Mouse (Mus musculus) hindbrain, embryonic 14.5 days (tissue): ENCODE results near the gene Ywhae. TPM values are rescaled to one million over a fixed set of nuclear protein-coding genes. Genes with fewer than 3 reads are reported as not detected.
A peak's percentile ranks its signal among the peaks of the same experiment; 100 is the strongest.

ENCODE experiments used
- ATAC-seq: fragments of 200-750 bp; cut with Nextera tagmentation; 2 replicates; pipeline ENCODE4 v1.8.0; 2017; ENCODE audit warnings: moderate number of reproducible peaks, mild to moderate bottlenecking, moderate TSS enrichment, moderate library complexity; ENCODE audit not compliant: low FRiP score
- DNase-seq: peaks from one replicate; pipeline ENCODE4 v3.0.0-alpha.2; 2015; ENCODE audit warnings: low spot score
- H3K27ac ChIP-seq: fragments of 300-500 bp; sonication (generic); 2 replicates; pipeline ENCODE4 v1.5.1; 2014; ENCODE audit warnings: mild to moderate bottlenecking, moderate library complexity
- H3K27me3 ChIP-seq: fragments of 300-500 bp; sonication (generic); 2 replicates; pipeline ENCODE4 v1.6.1; 2014; ENCODE audit warnings: mild to moderate bottlenecking, low read length, mixed read lengths; ENCODE audit not compliant: control insufficient read depth, insufficient read depth
- H3K36me3 ChIP-seq: fragments of 300-500 bp; sonication (generic); replicated peaks from 2 replicates; pipeline ENCODE4 v1.6.1; 2014; ENCODE audit not compliant: control insufficient read depth, insufficient read depth
- H3K4me1 ChIP-seq: fragments of 300-500 bp; sonication (generic); replicated peaks from 2 replicates; pipeline ENCODE4 v1.6.1; 2014; ENCODE audit warnings: antibody characterized with exemption, low read length, mixed read lengths; ENCODE audit not compliant: control insufficient read depth, insufficient read depth
- H3K4me2 ChIP-seq: fragments of 300-500 bp; sonication (generic); replicated peaks from 2 replicates; pipeline ENCODE4 v1.6.1; 2014; ENCODE audit warnings: mild to moderate bottlenecking, moderate library complexity
- H3K4me3 ChIP-seq: fragments of 300-500 bp; sonication (generic); replicated peaks from 2 replicates; pipeline ENCODE4 v1.5.1; 2014; ENCODE audit warnings: mild to moderate bottlenecking, low read length
- H3K9ac ChIP-seq: fragments of 300-500 bp; sonication (generic); 2 replicates; pipeline ENCODE4 v1.6.1; 2014
- H3K9me3 ChIP-seq: fragments of 300-500 bp; sonication (generic); 2 replicates; pipeline ENCODE4 v1.6.1; 2016; ENCODE audit warnings: low read length; ENCODE audit not compliant: control insufficient read depth
- WGBS: fragments of 180-500 bp; shearing (Covaris S2); extraction: QIAGEN DNeasy Blood & Tissue Kit; methylation state at CpG from one replicate; pipeline ENCODE4 v1.1.7; 2014; 5-methylcytosine and 5-hydroxymethylcytosine counted together
- polyA plus RNA-seq: library from polyadenylated mRNA; unstranded; fragments of >200 nt; fragmentation: Nextera tagmentation; extraction: Ambion mirVana; gene quantifications from 2 replicates; pipeline ENCODE4 v1.2.1, GENCODE M21; 2014

Ywhae gene
- polyA plus RNA-seq, 1 experiment from 2014 or later = 1,491 TPM

DNA sequence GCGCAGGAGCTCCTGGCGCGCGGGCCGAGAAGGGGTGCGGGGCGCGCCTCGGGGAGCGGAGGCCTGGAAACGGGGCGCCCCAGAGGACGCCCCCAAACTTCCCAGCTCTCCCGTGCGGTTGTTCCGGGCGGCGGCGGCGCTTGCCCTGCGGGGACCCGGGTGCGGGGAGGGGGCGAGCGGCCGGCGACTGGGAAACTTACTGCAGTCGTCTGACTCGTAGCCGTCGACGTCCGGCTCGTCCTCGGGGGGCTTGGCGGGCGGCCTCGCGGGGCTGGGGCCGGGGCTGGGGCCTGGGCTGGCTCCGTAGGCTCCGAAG, 62.6 kb downstream of the Ywhae start:
- Histone ChIP-seq H3K36me3 (no peaks in the 10 kb centered on the region), H3K27ac (no peak overlapping the region), H3K9me3 (no peaks in the 10 kb centered on the region), H3K4me3 (peak overlapping the region; percentile 50), H3K4me1 (peaks cover 7% of the 10 kb centered on the region; the same call in 1 of the 2 replicates), H3K27me3 (peaks cover 43% of the 10 kb centered on the region), H3K9ac (peak overlapping the region; percentile 58), H3K4me2 (peak overlapping the region; percentile 64)
- 2% methylated on average over 24 of the region's 42 CpGs for WGBS
- DNase-seq = no peak
- ATAC-seq = no peak

DNA sequence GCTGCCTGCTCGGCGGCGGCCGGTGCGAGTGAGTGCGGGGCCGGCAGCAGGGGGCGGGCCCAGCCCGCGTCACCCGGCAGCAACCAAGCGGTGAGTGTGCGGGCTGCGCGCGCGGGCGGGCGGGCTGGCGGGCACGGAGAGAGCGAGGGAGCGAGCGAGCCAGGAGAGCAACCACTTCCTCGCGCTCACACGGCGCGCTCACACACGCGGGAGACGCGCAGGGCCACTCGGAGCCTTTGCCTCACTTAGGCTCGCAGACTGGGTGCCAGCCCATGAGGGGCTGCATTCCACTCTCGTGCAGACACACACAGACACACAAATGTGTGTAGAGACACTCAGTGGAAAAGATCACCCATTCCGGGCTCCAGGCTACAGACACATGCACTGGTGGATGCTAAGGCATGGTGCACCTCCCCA, 63.4 kb downstream of the Ywhae start, which contains the start of gene Doc2b:
TSS of gene Doc2b (minus strand) at position 21 of the 417 bp plus-strand sequence.
- DNase-seq (peak; percentile 68), ATAC-seq (peak; percentile 87)
- peaks cover 7% of the 10 kb centered on the region; the same call in 1 of the 2 replicates for H3K4me1 ChIP-seq
- peak within 1 kb of the TSS; percentile 64 for H3K4me2 ChIP-seq
- no peaks in the 10 kb centered on the region for H3K9me3 ChIP-seq
- H3K27me3 ChIP-seq = peaks cover 43% of the 10 kb centered on the region
- WGBS = 6% methylated on average over 22 of the region's 37 CpGs
- no peak within 1 kb of the TSS for H3K27ac ChIP-seq
- H3K9ac ChIP-seq = peak within 1 kb of the TSS; percentile 58
- peak within 1 kb of the TSS; percentile 50 for H3K4me3 ChIP-seq
- H3K36me3 ChIP-seq = no peaks in the 10 kb centered on the region

DNA sequence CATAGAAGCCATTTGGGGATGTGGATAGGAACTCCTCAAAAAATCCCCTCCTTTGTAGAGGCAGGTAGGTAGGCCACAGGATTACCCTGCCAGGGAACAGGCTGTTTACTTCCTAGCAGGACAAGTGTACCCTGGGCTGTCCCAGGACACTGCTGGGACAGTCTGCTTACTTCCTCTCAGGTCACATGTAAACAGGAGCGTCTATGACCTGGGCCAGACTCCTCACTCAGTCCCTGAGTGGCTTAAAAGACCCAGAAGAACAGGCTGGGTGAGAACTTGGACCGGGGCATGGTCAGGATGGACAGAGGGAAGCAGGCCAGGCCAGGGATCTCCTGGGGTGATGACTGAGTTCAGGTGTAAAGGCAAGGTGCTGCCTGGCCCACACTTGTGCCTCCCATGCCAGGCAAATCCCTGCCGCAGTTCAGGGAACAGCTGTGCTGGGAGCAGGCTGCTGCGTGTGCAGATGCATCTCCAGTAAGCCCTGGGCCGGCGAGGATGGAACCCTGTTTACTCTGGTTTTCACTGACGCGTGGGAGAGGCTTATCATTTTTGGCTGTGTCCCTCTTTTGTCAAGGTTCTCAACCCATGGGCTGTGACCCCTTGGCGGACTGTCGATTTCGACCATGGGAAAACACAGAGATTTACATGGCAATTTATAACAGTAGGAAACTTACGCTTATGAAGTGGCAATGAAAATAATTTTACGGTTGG, 64.0 kb downstream of the Ywhae start:
- Histone ChIP-seq H3K4me2 (peak overlapping the region; percentile 64), H3K27ac (no peak overlapping the region), H3K9ac (peak overlapping the region; percentile 58; the same call in 1 of the 2 replicates), H3K9me3 (no peaks in the 10 kb centered on the region), H3K4me3 (no peak overlapping the region), H3K36me3 (no peaks in the 10 kb centered on the region), H3K27me3 (peaks cover 43% of the 10 kb centered on the region), H3K4me1 (peaks cover 7% of the 10 kb centered on the region; the same call in 1 of the 2 replicates)
- ATAC-seq (no peak), DNase-seq (no peak)
- 68% methylated on average over 13 of the region's 13 CpGs for WGBS

DNA sequence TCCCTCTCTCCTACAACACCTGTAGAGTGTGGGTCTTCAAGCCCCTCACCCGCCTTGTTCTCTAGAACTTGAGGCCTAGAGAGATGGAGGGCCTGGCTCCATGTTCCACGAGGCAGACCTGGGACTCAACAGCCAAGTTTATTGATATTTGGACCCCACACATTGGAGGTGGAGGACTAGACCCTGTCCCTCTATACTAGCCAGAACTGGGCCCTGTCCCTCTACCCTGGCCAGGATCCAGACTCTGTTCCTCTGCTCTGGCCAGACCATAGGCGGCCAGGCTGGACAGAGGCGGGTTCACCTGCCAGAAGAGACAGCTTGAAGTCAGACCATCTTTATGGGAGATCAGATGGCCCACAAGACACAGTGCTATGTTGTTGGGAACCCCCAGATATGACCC, 68.7 kb downstream of the Ywhae start:
- 85% methylated on average over 4 of the region's 4 CpGs for WGBS
- no peaks in the 10 kb centered on the region for H3K36me3 ChIP-seq
- ATAC-seq (no peak), DNase-seq (no peak)
- H3K9ac ChIP-seq = no peak overlapping the region
- H3K4me2 ChIP-seq = no peak overlapping the region
- H3K27ac ChIP-seq = no peak overlapping the region
- peaks cover 15% of the 10 kb centered on the region for H3K27me3 ChIP-seq
- H3K4me3 ChIP-seq = no peak overlapping the region
- no peaks in the 10 kb centered on the region for H3K9me3 ChIP-seq
- H3K4me1 ChIP-seq = no peaks in the 10 kb centered on the region

DNA sequence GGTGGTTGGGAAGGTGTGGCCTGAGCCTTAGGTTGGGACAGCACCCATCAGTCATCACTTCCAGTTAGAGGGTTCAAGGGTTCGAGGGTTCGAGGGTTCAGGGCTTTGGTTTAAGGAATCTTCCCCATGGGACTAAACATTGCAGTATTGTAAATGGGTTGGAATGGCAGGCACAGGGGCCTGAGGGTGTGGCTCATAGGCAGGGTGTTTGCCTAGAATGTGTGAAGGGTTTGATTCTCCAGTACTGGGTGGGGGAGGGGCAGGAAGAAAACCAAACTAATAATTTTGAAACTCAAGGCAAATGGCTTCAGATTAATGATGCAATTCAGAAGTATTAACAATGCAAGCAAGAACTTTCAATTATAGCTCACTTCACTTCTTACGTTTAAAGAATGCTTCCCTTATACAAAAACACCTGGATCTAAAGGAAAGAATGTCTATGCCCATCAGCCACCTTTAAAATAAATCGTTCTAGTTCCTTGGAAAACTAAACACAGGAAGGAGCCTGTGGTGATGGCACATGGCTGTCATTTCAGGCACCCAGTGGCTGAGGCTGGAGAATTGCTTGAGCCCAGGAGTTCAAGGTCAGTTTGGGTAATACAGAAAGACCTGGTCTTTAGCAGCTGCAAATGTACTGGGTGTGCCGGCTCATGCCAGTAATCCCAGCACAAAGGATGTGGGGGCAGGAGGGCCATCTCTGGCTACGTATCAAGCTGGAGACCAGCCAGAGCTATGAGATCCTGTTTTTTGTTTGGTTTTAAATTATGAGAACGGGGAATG, 69.3 kb downstream of the Ywhae start:
- Histone ChIP-seq H3K36me3 (no peaks in the 10 kb centered on the region), H3K27me3 (peaks cover 10% of the 10 kb centered on the region), H3K4me1 (no peaks in the 10 kb centered on the region), H3K9me3 (no peaks in the 10 kb centered on the region), H3K4me3 (no peak overlapping the region), H3K9ac (no peak overlapping the region), H3K4me2 (no peak overlapping the region), H3K27ac (no peak overlapping the region)
- ATAC-seq (no peak), DNase-seq (no peak)
- 85% methylated on average over 7 of the region's 7 CpGs for WGBS

DNA sequence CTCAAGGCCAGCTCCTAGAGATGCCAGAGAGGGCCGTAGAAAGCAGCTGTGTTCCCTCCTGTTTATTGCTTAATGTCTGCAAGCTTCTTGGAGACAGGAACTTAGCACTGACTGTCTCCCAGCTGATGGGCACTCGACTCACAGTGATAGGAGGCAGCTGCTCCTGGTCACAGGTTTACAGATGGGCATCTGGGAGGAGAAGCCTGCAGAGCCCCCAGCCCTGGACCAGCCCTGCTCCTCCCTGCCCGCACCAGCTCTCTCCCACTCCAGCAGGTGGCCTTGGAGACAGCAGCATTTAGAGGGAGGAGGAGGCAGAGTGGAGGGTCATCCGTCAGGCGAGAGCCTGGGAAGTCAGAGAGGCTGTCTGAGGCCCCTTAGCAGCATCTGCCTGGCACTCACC, 74.8 kb downstream of the Ywhae start:
- Histone ChIP-seq H3K4me1 (no peaks in the 10 kb centered on the region), H3K4me3 (no peak overlapping the region), H3K4me2 (no peak overlapping the region), H3K27ac (no peak overlapping the region), H3K36me3 (no peaks in the 10 kb centered on the region), H3K9me3 (no peaks in the 10 kb centered on the region), H3K9ac (no peak overlapping the region), H3K27me3 (no peaks in the 10 kb centered on the region)
- 33% methylated on average over 5 of the region's 5 CpGs for WGBS
- DNase-seq (no peak), ATAC-seq (no peak)

DNA sequence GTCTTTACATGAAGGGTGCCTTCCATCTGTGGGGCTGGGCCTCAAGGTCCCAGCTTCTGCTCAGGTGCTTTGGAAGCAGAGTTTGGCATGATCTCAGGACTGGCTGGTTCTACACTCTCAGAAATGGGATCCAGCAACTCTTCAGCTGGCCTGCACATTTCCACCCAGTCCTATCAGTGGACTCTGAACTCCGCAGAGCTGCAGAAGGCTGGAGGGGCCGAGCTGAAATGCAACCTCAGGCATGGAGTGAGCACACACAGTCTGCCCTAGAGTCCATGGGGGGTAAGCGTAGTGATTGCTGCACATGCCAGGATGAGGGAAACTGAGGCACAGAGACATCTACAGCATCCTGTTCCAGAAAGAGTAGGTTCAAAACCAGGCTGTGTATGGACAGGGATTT, 77.9 kb downstream of the Ywhae start:
- no peaks in the 10 kb centered on the region for H3K4me1 ChIP-seq
- H3K9me3 ChIP-seq = no peaks in the 10 kb centered on the region
- no peak overlapping the region for H3K9ac ChIP-seq
- H3K27ac ChIP-seq = no peak overlapping the region
- no peak for DNase-seq
- no peaks in the 10 kb centered on the region for H3K27me3 ChIP-seq
- no peaks in the 10 kb centered on the region for H3K36me3 ChIP-seq
- ATAC-seq = no peak
- H3K4me2 ChIP-seq = no peak overlapping the region
- 92% methylated on average over 3 of the region's 3 CpGs for WGBS
- H3K4me3 ChIP-seq = no peak overlapping the region

DNA sequence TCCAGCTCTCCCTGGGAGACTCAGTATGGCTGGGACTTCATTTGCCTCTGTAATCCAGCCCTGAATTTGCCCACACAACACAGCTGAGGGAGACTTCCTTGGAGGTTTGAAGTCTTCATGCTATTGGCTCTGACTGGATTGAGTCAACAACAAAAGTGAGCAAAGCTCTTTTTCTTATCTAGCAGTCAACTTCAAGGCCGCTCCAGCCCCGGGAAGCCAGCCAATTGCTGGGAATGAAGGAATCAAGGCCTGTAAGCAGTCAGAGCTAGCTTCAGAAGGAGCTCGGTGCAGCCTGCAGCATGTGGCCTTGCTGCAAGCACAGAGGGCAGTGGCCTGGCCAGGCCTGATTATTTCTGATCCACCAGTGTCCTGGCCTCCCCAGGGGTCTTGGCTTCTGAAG, 79.2 kb downstream of the Ywhae start:
- Histone ChIP-seq H3K27me3 (no peaks in the 10 kb centered on the region), H3K9ac (no peak overlapping the region), H3K4me2 (no peak overlapping the region), H3K4me3 (no peak overlapping the region), H3K4me1 (no peaks in the 10 kb centered on the region), H3K36me3 (no peaks in the 10 kb centered on the region), H3K27ac (no peak overlapping the region), H3K9me3 (no peaks in the 10 kb centered on the region)
- 47% methylated on average over 3 of the region's 3 CpGs for WGBS
- ATAC-seq = no peak
- DNase-seq = peak; percentile 57

DNA sequence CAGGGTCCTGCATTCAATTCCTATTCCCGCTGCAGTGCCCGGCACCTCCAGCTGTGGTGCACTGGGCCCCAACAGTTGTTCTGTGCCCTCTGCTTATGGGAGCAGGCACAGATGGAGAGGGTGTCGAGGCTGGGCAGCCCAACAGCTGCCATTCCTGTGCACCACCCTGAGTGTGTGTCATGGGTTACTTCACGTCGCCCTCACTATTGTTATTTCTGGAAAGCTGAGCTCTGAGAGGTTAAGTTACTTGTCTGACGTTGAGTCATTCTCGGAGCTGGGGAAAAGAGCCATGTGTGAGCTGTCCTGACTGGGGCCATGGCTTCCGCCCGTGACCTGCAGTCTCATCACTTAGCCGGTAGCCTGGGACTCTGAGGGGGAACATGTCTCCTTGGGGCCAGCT, 80.4 kb downstream of the Ywhae start:
- no peak for ATAC-seq
- no peak for DNase-seq
- 65% methylated on average over 10 of the region's 10 CpGs for WGBS
- Histone ChIP-seq H3K9me3 (no peaks in the 10 kb centered on the region), H3K4me2 (no peak overlapping the region), H3K4me1 (peaks cover 4% of the 10 kb centered on the region; the same call in 1 of the 2 replicates), H3K27me3 (no peaks in the 10 kb centered on the region), H3K36me3 (no peaks in the 10 kb centered on the region), H3K27ac (no peak overlapping the region), H3K9ac (no peak overlapping the region), H3K4me3 (no peak overlapping the region)
